Mouse (Mus musculus) embryonic fibroblast, embryonic 13.5 days (primary cell): ENCODE data around the gene Pdik1l. TPM values are rescaled to one million over a fixed set of nuclear protein-coding genes. Genes with fewer than 3 reads are reported as not detected.

ENCODE experiments used
- H3K27ac ChIP-seq: 2 replicates; pipeline ENCODE4 v1.5.1; 2012; ENCODE audit warnings: low read length, control low read depth, inconsistent platforms; ENCODE audit not compliant: insufficient read depth
- H3K4me1 ChIP-seq: 2 replicates; pipeline ENCODE4 v1.6.1; 2011; ENCODE audit warnings: low read length; ENCODE audit not compliant: control insufficient read depth, insufficient read depth
- H3K4me3 ChIP-seq: 2 replicates; pipeline ENCODE4 v1.5.1; 2011; ENCODE audit warnings: mild to moderate bottlenecking, control low read depth, low read length; ENCODE audit not compliant: insufficient read depth
- CTCF ChIP-seq: IDR thresholded peaks from 2 replicates; pipeline ENCODE4 v1.5.1; 2011; ENCODE audit warnings: mild to moderate bottlenecking, control low read depth, low read length, moderate library complexity, borderline replicate concordance; ENCODE audit not compliant: insufficient read depth
- POLR2A ChIP-seq: IDR thresholded peaks from 2 replicates; pipeline ENCODE4 v1.6.1; 2011; ENCODE audit warnings: low read depth, mild to moderate bottlenecking, control low read depth, low read length, moderate library complexity
- polyA plus RNA-seq: library from polyadenylated mRNA; stranded (reverse); fragments of >200 nt; gene quantifications from 2 replicates; pipeline ENCODE4 v1.2.4, GENCODE M21; 2011; ENCODE audit warnings: low read depth; ENCODE audit not compliant: missing spikeins, insufficient read length

Pdik1l gene
- polyA plus RNA-seq, 1 experiment, result 10.3 TPM

DNA sequence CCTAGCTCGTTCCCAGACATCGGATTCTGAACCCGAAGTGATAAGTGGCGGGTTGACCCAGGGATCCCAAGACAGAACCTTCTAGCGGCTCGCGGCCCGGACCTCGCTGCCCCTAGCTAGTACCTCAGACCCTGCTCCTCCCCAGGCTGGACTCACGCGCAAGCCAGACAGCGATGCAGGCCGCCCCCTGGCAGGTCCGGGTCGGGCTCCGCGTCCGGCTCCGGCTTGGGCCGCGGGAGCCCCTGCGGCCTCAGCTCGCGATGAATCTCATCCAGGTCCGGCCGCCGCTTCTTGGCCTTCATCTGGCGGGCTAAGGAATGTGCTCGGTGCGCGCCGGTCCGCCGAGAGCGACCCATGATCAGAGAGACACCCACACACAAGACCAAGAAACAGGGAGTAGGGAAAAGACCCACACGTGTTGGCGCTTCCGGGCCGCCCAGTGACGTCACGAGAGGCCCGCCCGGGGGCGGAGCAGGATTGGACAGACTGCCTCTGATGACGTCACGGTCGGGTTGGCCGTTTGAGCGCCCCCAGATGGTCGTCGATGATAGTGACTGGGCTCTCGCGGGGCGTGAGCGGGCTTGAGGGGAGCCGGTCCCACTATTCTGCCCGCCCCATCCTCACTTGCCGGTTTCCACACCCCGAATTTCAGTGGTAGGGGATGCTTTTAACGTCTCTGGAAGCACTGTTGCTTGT is 42.4 kb downstream of the Pdik1l start, which contains the start of gene Zfp593:
Zfp593 (minus strand) TSS at position 445 of the 696 bp plus-strand sequence.
- Histone ChIP-seq H3K27ac (no peak within 1 kb of the TSS), H3K4me3 (peak within 1 kb of the TSS; percentile 83), H3K4me1 (no peaks in the 10 kb centered on the region)
- TF ChIP-seq POLR2A (peak; percentile 81), CTCF (peak; percentile 71)

DNA sequence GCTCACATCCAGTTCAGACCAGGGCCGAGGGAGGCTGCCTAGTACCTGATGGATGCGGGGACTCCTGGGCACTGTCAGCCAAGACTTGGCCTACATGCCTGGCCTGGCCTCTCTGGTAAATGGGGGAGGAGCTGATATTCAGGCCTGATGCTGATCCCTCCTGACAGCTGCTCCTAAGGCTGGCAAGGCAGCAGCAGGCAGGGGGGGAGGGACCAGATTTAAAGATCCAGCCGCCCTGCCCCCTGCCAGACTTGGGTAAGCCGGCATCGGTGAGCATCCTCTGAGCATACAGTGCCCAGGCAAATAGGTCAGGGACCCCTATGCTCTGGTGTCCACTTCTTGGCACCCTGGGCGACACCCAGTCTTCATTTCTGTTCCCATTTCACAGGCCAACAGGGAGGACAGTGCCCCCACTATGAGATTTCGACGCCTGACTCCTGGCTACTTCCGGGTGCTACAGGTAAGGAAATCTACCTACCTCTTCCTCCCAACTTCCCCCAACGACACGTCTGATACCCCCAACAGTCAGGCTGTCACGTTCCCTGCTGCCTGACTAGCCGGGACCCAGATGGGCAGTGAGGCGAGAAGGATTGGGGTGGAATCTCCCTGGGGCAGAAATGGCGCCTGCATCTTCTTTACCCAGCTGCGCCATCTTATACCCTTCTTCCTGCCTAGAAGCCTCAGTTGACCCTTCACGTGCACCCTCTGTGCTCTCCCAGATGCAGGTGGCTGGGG is 44.0 kb downstream of the Pdik1l start, which contains the start of gene E130218I03Rik:
E130218I03Rik (plus strand) TSS at position 147 of the 735 bp plus-strand sequence.
- H3K4me1 ChIP-seq, result peaks cover 2% of the 10 kb centered on the region; the same call in 1 of the 2 replicates
- TF ChIP-seq POLR2A (no peak), CTCF (no peak)
- peak within 1 kb of the TSS; percentile 83 for H3K4me3 ChIP-seq
- H3K27ac ChIP-seq, result no peak within 1 kb of the TSS

DNA sequence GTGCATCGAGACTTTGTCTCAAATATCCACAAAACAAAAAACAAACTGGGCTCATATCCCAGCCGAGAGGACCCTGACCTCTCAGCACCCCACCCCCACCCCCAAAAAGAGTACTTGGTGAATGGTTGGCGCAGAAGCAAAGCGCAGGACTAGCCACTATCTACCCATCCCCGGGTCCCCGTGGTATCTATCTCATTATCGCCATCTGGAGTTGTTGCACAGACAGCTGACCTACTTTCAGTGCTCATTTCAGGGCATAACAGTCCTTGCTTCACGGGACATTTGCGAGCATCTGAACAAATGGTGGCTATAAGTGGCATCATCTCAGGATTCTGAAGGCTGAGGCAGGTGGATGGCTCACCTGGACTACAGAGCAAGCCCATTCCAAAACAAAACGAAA is 49.0 kb downstream of the Pdik1l start:
- no peak for TF ChIP-seq CTCF
- no peak for TF ChIP-seq POLR2A
- peaks cover 3% of the 10 kb centered on the region; the same call in 1 of the 2 replicates for H3K4me1 ChIP-seq
- H3K27ac ChIP-seq, result no peak overlapping the region
- no peak overlapping the region for H3K4me3 ChIP-seq

DNA sequence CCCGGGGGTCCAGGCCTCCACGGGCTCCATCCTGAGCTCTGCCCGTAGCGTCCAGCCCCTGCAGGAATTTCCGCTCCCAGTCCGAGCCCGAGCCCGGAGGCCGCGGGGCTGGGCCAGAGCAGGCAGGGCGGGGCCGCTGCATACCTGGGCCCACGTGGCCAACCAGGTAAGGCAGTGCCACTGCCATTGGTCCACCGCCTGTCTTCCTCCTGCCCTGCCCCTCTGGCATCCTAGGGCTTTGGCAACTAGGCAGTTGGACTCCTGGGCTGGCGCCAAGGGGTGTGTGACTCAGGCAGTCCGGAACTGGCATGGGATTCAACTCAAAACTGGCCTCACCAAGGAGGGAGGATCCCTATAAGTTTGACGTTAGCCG is 49.4 kb downstream of the Pdik1l start, which contains the start of gene Cnksr1:
Cnksr1 (minus strand) TSS at position 121 of the 373 bp plus-strand sequence.
- Histone ChIP-seq H3K4me1 (peaks cover 3% of the 10 kb centered on the region; the same call in 1 of the 2 replicates), H3K27ac (no peak within 1 kb of the TSS), H3K4me3 (no peak within 1 kb of the TSS)
- TF ChIP-seq POLR2A (no peak), CTCF (no peak)

DNA sequence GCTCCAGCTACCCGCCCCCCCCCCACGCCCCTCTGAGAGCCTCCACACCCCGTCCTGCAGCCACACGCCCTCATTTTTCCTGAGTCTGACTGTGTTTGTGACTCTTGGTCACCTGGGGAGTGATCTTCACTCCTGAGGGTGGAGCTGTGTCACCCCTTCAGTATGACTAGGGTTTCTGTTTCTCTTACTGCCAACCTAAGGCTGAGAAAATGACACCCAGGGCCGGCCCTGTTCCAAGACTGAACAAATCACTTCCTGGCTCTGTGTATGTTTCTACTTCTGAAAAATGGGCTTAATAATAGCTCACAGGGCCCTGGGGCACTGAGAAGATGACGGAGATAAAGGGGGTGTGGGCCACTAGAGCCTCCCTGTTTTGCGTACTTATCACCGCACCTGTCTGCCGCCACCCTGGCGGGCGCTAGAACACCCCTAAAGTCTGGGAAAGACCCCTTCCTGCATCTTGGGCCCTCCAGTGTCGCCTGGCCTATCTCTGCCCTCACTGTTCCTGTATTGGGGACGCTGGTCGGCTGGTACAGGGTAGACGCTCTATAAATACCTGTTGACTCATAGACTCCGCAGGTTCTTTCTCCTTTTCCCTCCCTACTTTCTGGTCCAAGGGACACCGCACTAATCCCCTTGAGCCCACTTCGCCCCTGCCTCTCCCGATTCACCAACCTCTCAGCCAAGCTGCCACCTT is 50.0 kb downstream of the Pdik1l start:
- TF ChIP-seq POLR2A, result no peak
- no peak for TF ChIP-seq CTCF

DNA sequence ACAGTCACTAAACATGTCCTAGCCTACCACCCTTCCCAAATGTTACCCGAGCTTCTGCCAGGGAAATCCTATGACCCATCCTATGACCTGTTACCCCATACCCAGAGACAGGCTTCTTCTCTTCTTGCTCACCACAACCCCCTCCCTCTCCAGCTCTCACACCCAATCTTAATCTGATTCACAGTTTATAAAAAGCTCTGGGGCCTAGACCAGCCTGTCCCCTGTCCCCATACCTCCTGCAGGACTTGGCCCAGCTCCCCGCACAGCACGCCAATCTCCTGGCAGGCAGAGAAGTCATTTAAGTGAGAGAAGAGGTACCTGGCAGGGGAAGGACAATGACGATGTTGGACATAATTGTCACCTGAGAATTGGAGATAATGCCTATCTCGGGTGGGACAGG is 52.8 kb downstream of the Pdik1l start:
- TF ChIP-seq POLR2A, result no peak
- no peak for TF ChIP-seq CTCF
- Histone ChIP-seq H3K27ac (no peak overlapping the region), H3K4me3 (no peak overlapping the region), H3K4me1 (peaks cover 3% of the 10 kb centered on the region; the same call in 1 of the 2 replicates)

More for the DNA sequence above, 50.0 kb downstream of the Pdik1l start:
- H3K4me1 ChIP-seq, result peaks cover 3% of the 10 kb centered on the region; the same call in 1 of the 2 replicates
- H3K4me3 ChIP-seq, result no peak overlapping the region
- H3K27ac ChIP-seq, result no peak overlapping the region

DNA sequence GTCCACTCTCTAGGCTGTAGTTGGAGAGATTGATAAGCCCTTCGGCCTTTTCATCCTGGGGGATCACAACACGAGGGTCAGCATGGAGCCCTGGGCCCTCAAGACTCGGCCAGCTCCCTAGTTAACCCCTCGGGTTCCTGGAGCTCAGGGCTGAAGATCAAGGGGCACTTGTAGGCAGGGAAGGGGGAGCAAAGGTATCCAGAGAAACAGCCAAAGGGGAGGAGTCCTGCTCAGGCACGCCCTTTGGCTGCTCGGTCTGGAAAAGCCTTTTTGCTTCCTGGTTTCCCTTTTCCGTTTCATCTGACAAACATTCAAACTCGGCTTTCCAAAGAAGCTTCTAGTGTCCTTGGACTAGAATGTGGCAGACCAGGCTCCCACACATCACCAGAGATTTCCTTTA is 57.3 kb downstream of the Pdik1l start:
- no peaks in the 10 kb centered on the region for H3K4me1 ChIP-seq
- no peak overlapping the region for H3K27ac ChIP-seq
- no peak overlapping the region for H3K4me3 ChIP-seq
- TF ChIP-seq CTCF, result no peak
- no peak for TF ChIP-seq POLR2A

DNA sequence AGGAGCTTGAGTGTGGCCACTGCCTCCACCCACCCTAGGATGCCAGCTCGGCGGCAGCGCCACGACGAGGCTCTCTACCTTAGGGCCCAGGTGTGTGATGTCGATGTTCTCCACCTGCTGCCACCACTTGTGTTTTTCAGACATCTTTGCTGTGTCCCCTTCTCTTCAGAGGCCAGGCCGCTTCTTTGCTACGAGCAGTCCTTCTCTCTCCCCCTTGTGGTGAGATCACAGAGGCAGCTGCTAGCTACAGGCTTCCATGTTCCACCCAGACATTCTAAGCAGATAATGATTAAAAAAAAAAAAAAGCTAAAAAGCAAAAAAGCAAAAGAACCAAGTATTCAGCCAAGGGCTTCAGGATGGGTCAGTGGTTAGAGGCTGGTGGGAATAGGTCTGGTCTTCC is 60.5 kb downstream of the Pdik1l start, which contains the start of gene Catsper4:
Catsper4 (minus strand) TSS at position 190 of the 400 bp plus-strand sequence.
- Histone ChIP-seq H3K4me1 (no peaks in the 10 kb centered on the region), H3K4me3 (no peak within 1 kb of the TSS), H3K27ac (no peak within 1 kb of the TSS)
- TF ChIP-seq CTCF (peak; percentile 16; the same call in 1 of the 2 replicates), POLR2A (no peak)

Other genes starting within 250 kb of the Pdik1l start
- gene Zfp683, start 234.1 kb downstream of the Pdik1l start, polyA plus RNA-seq, result not detected in 2 replicates
- gene Crybg2, start 227.1 kb downstream of the Pdik1l start, polyA plus RNA-seq, result not detected in 2 replicates
- gene Cd52, start 192.8 kb downstream of the Pdik1l start, polyA plus RNA-seq, result 1.0 and 6.0 TPM in 2 replicates
- gene Ubxn11, start 185.3 kb downstream of the Pdik1l start, polyA plus RNA-seq, result 2.6 TPM in 2 replicates
- 317 and 335 TPM in 2 replicates for gene Sh3bgrl3, start 159.1 kb downstream of the Pdik1l start, polyA plus RNA-seq
- gene Cep85, start 100.8 kb downstream of the Pdik1l start, polyA plus RNA-seq, result 17.4 and 22.1 TPM in 2 replicates
- not detected in 2 replicates for gene Gm7534, start 84.9 kb downstream of the Pdik1l start, polyA plus RNA-seq
- not detected in 2 replicates for gene Catsper4, start 60.5 kb downstream of the Pdik1l start, polyA plus RNA-seq
- 0.42 TPM in 1 of 2 replicates, not detected in the other for gene Cnksr1, start 49.5 kb downstream of the Pdik1l start, polyA plus RNA-seq
- gene E130218I03Rik, start 44.2 kb downstream of the Pdik1l start, polyA plus RNA-seq, result not detected in 2 replicates
- gene Zfp593, start 42.3 kb downstream of the Pdik1l start, polyA plus RNA-seq, result 9.5 and 11.9 TPM in 2 replicates
- gene Gm30191, start 41.0 kb downstream of the Pdik1l start, polyA plus RNA-seq, result not detected in 2 replicates
- gene Grrp1, start 33.8 kb downstream of the Pdik1l start, polyA plus RNA-seq, result not detected in 2 replicates
- gene Trim63, start 27.2 kb upstream of the Pdik1l start, polyA plus RNA-seq, result not detected in 2 replicates
- gene Slc30a2, start 55.3 kb upstream of the Pdik1l start, polyA plus RNA-seq, result not detected in 2 replicates
- 0.58 TPM in 2 replicates for gene Extl1, start 96.0 kb upstream of the Pdik1l start, polyA plus RNA-seq
- gene Pafah2, start 108.4 kb upstream of the Pdik1l start, polyA plus RNA-seq, result 15.9 and 20.7 TPM in 2 replicates
- 142 and 293 TPM in 2 replicates for gene Stmn1, start 180.4 kb upstream of the Pdik1l start, polyA plus RNA-seq
- gene Paqr7, start 208.8 kb upstream of the Pdik1l start, polyA plus RNA-seq, result 6.8 and 9.3 TPM in 2 replicates
- gene Aunip, start 223.1 kb upstream of the Pdik1l start, polyA plus RNA-seq, result 8.5 and 9.7 TPM in 2 replicates
- 85.5 and 88.3 TPM in 2 replicates for gene Mtfr1l, start 247.5 kb upstream of the Pdik1l start, polyA plus RNA-seq